Mouse (Mus musculus) ES-CJ7 (cell line): ENCODE measurements around the gene Snd1.

Experiments used
- DNase-seq: peaks from one replicate; pipeline ENCODE4 v3.0.0; 2011; ENCODE audit warnings: low read depth, low spot score

The Snd1 gene

DNA sequence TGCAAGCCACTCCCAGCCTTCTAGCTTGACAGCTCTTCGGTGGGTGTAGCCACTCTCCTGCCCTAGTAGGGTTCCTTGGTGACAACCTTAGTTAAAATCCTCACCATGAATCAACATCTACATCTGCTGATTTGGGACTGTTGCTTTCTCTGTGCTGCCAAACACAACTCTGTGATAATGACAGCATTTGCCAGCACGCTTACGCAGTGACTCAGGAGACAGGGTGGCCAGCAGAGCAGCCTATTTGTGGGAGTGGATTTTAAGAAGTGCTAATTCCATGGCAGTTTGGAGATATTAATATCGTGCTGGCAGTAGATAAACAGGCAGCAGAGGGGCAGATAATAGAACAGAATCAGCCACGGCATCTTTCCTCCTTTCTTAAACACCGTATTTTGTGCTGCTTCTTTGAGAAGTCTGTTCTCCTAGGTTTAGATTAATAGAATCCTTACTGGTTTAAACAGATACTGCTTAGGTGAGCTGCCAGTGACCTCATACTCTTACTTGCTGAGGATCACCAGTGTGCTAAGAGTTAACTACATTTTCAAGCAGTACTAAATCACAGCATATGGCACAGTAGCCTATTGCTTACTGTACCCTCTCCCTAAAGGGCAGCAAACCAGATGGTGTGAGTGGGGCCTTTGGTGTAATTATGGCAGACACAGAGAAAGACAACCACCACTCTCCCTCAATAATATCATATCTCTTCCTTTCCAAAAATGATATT lies 230.6 kb downstream of the Snd1 start:
- no peak for DNase-seq

DNA sequence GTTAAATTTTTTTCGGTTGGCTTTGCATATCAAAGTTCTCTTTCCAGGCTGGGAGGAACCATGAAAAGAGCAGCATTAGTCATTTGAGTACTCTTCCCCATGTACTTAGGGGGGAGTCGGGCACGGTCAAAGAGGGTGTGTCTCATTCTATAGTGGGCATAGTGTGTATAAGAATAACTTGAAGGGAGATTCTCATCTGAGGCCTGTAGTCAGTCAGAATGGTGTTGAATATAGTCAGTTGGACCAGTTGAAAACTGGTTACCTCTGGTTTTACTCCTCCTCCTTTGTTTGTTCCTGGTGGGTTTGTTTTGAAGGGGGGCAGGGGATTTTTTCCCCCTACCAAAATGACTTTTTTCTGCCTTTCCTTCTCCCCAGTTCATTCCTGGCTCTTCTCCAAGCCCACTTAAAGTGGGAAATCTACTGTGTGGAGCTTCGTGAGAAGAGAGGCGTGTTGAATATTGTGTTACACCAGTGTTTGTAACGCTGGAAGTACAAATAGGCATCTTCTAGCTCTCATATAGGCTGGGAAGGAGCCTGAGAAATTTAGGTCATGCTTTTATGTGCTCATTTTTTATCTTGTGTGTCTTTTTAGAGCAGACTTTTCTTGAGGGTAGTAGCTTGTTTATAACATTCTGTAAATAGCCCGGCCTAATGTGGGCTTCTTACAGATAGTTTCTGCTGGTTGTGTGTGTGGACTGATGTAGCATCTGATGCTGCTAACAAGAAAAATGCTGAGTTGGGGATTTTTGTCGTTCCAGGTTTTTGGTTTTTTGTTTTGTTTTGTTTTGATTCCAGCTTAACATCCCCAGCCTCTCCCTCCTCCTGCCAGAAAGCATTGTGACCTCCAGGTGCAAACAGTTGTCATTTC lies 231.4 kb downstream of the Snd1 start:
- DNase-seq: no peak

DNA sequence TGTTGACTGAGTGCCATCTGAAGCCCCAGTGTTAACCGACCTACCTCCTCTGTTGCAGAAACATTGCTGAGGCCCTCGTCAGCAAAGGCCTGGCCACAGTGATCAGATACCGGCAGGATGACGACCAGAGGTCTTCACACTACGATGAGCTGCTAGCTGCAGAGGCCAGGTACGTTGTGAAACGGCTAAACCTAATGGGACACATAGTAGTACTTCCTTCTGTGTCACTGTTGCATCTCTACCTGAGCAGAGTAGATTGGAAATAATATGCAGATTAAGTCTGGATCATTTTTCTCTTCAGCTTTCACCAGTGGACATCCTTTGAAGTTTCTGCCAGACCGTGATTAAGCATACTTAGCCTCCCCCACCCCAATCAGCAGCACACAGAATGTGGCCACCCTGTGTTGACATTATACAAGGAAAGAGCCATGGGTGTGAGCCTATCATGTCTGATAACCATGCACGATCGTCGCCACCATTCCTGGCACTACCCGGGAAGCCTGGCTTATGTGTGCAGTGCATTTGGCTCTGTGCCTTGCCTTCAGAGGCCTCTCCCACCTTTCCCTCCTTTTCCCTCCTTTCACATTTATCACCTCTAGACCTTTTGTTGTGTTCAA lies 232.1 kb downstream of the Snd1 start:
- no peak for DNase-seq

DNA sequence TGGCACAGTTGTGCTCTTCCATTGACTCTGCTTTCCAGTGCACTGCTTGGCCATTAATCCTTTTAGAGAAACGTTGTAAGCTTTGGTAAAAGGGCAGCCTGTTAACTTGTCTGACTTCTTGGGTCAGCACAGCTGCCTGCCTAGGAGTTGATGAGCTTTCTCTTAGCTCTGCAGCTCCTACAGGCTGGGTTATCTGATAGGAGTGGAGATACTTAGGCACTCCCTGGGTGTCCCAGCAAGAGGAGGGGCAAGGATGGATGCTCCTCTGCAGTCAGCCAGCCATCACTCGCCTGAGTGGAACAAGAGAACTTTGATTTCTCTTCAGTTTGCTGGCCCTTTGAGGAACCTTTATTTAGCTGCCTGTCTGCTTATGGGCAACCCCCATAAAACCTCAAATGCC lies 235.1 kb downstream of the Snd1 start:
- no peak for DNase-seq

DNA sequence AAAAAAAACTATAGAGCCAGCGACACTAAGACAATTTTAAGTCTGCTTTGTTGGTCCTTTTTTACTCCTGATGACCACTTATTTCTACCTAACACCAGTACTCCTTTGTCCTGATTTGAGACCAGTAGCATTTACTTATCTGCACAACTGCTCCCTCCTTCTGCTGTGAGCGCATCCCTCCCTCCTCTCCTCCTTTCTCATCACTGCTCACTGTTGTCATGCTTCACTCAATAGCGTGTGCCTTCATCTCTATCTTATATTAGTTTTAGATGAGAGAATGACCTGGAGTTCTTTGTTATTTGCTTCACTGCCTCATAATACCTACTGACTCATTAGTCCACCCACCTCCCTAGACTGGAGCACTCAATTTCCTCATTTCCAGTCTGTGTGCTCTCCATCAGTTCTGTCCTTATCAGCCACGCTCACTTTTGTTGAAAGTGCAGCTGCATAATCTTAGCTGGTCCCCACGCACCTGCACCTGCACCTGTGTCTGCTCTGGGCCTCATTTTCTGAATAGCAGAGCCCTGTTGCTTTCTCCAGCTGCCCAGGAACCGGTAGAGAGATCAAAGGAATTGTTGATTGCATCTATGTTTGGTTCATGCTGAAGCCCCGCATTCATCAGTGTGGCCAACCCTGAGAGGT lies 242.4 kb downstream of the Snd1 start:
- no peak for DNase-seq

DNA sequence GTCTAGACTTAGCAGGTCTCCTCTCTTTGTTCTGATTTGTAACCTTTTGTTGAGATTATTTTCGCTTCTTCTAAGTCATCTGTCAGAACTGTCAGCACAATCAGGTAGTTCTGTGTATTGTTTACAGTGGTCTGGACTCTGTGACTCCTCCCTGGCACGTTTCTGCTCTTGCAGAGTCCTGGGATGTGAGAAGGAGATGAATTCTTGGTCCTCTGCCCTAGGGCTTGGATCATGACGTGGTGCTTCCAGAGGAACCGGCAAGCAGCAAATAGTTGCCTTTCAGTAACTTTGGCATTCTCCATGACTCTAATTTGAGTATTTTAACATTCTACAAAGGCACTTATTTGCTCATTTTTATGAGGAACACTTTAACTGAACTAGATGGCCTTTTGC lies 242.9 kb downstream of the Snd1 start:
- DNase-seq: no peak

DNA sequence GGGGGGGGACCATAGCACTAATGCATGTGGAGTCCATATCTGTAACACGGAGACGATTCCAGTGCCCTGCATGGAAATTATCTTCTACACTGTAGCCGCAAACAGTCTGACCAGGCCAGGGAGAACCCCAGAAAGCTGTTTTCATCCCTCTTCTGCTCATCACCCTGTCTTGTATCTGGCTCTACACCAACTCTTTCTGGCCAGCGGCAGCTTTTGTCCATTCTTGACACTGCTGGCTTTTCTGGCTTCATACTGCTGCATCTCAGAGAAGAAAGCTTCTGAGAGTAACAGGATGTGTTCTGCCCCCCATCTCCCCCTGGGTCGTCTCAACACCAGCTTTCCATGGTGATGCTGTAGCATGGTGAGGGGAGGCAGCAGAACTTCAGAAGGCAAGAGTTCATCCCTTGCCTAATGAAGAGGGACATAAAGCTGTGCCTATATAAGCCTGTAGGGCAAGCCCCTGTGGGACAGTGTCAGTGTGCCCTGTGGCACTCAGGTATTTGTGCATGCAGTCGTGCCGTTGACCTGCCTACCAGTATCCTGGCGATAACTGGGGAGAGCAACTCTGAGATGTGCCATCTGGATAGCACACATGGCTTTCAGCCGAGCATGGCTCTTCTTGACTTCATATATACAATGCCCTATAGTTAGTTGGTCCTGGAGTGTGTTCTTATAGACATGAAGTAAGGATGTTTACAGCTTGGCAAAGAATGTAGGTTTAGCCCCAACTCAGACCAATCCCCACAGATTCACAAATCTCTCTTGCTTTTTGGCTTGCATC lies 245.6 kb downstream of the Snd1 start:
- DNase-seq: no peak

DNA sequence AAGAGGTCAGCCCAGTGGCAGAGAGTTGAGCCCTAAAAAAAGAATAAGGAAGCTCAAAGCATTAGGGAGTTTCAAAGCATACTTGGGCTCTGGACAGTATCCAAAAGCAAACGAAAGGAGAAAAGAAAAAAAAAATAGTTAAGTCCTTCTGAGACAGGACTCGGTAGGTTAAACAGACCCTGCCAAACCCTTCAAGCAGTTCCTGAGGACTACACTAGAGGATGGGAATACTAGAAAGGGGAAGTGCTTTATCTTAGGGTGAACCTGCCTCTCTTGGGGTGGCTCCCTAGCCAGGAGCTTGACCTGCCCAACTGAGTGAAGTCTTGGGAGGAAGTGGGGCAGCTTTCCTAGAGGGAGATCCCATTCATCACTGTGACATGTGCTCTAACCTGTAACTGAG lies 248.1 kb downstream of the Snd1 start:
- no peak for DNase-seq

DNA sequence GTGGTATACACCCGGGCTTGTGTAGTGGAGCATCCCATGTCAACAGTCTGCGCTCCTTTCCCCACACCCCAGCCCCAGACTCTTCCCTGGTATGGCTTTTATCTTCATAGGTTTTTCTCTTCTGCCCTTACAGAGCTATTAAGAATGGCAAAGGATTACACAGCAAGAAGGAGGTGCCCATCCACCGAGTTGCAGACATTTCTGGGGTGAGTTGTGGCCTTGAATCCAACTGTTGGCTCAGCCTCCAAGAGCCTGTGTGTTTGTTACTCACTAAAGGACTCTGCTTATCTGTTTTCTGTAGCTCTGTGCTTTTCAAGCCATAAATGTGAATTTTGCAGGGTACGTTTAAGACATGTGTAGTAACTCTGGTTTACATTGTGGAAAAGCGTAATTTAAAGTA lies 249.8 kb downstream of the Snd1 start:
- DNase-seq: no peak

DNA sequence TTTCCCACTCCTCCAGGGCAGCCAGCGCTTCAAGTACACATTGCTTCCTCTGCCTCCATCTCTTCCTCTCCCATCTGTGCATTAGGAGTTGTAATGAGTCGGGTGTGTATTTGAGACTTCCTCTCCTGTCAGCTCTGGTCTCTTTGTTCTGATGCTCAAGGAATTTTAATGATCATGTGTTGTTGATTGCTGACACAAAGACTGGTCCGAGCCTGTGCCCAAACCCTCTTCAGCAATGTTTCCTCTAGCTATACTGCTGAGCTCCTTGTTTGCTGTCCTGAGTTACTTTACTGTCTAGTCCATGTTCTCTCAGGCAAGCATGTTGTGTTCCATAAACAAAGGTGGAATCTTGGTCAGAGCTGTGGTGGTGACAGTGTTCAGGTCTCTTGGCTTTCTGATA lies 254.3 kb downstream of the Snd1 start:
- peak; percentile 22 for DNase-seq

DNA sequence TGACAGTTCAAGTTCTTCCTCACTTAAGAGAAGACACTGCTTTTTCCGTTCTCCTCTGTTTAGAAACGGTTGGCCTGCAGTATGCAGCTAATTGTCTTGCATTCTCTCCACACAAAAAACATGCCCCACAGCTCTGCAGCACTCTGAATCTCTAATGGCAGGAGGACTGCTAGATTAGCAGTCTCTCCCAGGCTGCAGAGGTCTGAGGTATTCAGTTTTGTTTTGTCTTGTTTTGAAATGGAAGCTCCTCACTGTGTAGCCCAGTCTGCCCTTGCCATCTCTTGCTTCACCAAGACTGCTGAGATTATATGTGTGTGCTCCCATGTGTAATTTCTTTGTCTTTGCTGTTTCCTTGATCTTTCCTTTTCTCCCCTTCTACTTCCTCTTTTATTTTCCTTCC lies 254.7 kb downstream of the Snd1 start:
- DNase-seq: no peak

DNA sequence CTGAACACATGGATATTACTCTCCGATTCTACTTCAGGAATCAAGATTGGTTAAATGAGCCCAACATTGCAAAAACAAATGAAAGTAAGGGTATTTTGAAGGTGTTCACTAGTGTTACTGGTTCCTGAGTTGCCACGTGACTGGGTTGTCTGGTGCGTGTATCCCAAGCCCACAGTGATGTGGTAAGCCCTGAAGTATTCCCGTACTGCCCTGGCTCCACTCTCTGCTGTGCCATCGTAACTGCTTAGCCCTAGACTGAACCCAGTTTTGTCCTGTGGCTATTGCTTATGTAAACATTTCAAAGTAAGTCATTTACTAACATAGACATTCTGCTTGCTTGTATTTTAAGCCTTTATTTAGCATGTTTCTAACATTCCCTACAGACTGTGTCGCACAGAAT lies 256.3 kb downstream of the Snd1 start:
- DNase-seq: no peak

DNA sequence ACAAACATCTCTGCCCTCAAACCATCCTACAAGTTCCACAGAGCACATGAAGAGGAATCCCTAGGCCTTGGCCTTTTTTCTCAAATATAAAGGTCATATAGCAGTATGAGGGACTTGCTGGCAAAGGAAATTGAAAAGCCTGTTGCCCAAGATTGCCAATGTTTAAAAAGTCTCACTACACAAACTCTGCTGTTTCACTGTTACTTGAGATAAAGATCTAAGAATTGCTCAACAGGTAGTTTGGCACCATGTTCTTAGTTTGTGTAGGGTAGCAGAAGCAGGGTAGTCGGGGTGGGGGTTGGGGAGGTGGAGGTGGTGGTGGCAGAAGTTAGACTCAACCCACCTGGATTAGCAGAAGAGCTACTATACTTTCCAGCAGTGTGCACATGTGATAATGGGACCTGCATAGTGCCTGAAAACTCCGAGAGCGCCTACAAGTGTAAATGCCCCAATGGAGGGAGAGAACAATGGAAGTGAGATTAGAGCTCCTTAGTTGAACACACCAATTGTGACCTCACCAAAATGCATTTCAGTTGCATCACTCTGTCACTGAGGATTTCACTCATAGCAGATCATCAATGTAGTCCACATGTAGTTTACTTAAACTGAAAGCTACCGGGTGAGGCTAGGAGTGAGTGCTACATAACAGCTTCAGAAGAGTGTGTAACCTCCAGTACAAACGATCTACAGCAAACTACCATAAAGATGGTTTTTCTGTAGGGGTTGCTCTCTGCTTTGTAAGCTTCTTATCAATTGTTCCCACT lies 259.1 kb downstream of the Snd1 start:
- no peak for DNase-seq

DNA sequence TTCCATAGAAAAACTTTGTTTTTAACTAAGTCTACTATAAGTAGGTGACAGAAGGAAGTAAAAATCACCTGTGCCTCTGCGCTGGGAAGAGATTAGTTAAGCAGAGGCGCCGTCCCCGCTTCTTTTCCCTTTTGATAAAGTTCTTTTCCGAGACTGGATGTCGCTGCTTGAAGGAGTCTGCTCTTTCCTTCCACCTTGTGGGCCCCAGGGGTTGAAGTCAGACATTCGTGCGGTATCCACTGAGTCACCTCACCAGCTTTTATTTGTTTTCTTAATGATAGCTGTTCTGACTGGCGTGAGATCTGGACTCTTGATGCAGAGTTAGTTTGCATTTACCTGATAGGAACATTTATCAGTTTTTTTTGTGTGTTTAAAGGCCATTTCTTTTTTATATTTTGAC lies 260.2 kb downstream of the Snd1 start:
- no peak for DNase-seq

DNA sequence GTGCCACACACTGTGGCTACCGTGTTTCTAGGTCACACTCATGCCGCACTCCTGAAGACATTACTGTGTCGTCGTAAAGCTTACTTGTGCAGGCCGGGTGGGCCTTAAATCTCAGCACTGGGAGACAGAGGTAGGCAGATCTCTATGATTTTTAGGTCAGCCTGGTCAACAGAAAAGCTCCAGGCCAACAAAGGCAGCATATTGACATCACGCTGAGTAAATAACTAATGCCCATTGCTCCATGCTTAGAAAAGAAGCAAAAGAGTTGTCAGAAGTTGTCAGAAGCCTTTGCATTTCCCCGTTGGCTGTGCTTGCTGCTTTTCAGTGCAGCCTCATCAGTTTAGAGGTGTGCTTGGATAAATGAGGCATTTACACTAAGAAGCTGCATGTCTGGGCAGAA lies 261.7 kb downstream of the Snd1 start:
- no peak for DNase-seq

DNA sequence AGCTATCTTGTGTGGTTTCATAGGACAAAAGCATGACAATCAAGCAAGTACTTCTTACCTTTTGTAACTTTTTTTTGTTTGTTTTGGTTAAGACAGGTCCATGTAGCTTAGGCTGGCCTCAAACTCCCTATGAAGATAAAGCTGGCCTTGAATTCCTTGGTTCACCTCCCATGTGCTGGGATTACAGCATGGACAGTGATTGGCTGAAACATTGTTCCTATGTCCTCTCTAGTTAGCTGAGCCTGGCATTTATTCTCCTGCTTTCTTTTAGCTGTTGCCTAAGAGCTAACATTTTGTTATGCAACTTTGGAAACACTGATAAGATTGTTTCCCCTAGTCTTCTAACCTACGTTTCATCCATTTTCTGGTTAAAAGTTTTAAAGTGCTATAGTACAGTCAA lies 262.7 kb downstream of the Snd1 start:
- no peak for DNase-seq

DNA sequence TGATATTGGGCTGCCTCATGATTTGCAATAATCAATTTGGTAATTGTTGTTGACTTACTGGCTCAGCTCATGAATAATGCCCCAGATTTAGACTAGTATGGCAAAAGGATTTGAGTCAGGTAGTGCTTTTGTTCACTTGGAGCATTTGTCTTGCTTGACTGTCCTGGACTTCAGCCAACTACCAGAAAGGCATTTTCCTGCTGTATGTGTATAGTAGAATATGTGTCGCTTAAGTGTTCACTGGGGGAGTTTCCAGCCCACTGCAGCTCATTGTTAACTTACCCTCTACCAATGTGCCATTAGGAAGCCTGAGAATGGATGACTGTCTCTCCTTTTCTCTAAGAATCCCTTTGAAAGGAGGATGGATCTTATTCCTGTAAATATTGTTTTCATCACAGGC lies 268.6 kb downstream of the Snd1 start:
- DNase-seq: no peak

DNA sequence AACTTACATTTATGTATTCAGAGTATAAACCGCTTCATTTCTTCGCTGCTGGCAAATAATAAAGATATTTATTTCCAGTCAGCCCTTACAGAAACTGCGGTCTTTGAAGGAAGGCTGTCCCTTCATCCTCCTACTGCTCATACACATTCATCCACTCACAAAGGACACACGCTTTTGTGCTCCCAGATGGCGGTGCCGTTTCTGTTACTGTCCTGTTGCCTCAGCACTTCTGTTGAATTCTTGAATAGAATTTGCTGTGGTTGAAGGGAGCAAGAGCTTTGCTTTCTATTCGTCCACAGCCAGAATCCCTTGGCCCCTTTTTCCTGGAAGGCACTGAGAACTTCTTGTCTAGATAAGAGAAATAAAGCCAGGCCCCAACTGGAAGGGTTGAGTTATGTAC lies 270.9 kb downstream of the Snd1 start:
- DNase-seq: no peak

DNA sequence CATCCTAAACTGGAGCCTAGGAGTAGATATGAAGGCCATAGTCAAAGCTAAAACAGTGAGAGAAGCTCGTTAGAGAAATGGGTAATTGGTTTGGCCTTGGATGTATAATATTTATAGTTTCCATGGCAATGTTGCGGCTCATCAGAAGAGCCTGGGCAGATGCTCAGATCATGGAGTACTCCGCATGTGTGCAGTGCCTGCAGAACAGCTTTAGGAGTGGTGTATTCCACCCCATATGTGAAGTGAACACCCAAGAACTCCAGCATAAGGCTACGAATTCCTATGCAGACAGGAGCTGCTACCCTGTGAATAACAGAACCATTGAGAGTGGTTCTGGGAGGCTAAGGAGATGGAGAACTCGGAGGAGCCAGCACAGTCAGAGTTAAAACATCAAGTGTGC lies 272.1 kb downstream of the Snd1 start:
- DNase-seq: no peak

DNA sequence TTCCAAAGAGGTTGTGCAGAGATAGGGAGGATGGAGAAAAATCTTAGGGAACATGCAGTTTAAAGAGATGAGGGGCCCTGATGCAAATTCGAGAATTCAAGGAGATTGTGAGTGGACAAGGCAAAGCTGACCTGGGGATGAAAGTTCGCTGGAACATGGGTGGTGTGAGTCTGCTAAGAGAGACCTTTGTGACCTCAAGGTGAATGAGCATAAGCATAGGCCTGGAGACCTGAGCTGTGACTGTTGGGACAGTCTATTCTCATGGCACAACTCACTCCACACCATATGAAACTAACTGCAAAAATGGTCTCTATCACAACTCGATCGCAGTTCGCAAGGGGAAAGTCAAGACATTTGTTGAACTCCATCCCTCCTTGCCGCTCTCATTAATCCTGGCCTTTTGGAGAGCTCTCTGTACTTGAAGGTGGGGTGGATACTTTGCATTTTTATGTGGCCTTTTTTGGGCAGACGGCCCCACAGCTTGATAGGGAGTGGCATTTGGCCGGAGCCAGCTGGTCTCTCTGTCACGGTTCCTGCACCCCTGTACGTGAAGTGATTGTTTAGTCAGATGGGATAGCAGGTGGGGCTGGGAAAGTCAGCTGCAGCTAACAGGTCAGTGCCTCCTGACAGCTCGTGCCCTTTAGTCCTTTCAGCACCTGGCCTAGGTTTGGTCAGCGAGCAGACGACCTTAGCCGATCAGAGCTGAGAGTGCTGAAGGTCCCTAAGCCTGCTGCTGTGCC lies 273.2 kb downstream of the Snd1 start:
- DNase-seq: peak; percentile 14
